Mouse (Mus musculus) lung, adult 18-20 months (tissue): ENCODE data around the gene Mllt1.

Experiments used
- DNase-seq, 2 experiments: peaks; one replicate each; pipeline ENCODE4 v3.0.0; 2022; ENCODE audit warnings: mixed read lengths in 2 of 2

The Mllt1 gene

GRCm38 (mm10) chr17:56877426-56877825 lies 57.8 kb downstream of the Mllt1 start:
- DNase-seq = peak; percentile 59 to 70

GRCm38 (mm10) chr17:56876981-56877380 lies 58.2 kb downstream of the Mllt1 start:
- DNase-seq = no peak

- no peak for DNase-seq
These were observed 58.8 kb downstream of the Mllt1 start for GRCm38 (mm10) chr17:56876465-56876864.

- no peak for DNase-seq
These were observed 60.1 kb downstream of the Mllt1 start, which contains the start of gene 1700061G19Rik for GRCm38 (mm10) chr17:56874936-56875651. 1700061G19Rik (plus strand) TSS chr17:56875477.

- DNase-seq = no peak
These were observed 61.0 kb downstream of the Mllt1 start, which contains the start of gene Acsbg2 for GRCm38 (mm10) chr17:56874237-56874636. Acsbg2 (minus strand) TSS chr17:56874447.

- DNase-seq = no peak
These were observed 62.7 kb downstream of the Mllt1 start for GRCm38 (mm10) chr17:56872512-56872911.

GRCm38 (mm10) chr17:56871767-56872166 lies 63.4 kb downstream of the Mllt1 start:
- DNase-seq = no peak

- no peak for DNase-seq
These were observed 64.8 kb downstream of the Mllt1 start for GRCm38 (mm10) chr17:56870287-56870953.

- no peak for DNase-seq
These were observed 65.7 kb downstream of the Mllt1 start for GRCm38 (mm10) chr17:56869481-56869977.

GRCm38 (mm10) chr17:56866071-56866470 lies 69.1 kb downstream of the Mllt1 start:
- DNase-seq = no peak

GRCm38 (mm10) chr17:56861197-56861596 lies 74.0 kb downstream of the Mllt1 start:
- DNase-seq = peak; percentile 20 to 27

- peak in 1 of 2 experiments; percentile 17 for DNase-seq
These were observed 76.3 kb downstream of the Mllt1 start for GRCm38 (mm10) chr17:56858922-56859321.

- peak; percentile 66 to 70 for DNase-seq
These were observed 77.0 kb downstream of the Mllt1 start for GRCm38 (mm10) chr17:56858216-56858615.

- no peak for DNase-seq
These were observed 79.8 kb downstream of the Mllt1 start for GRCm38 (mm10) chr17:56855421-56855820.

- no peak for DNase-seq
These were observed 84.0 kb downstream of the Mllt1 start for GRCm38 (mm10) chr17:56851167-56851566.

- no peak for DNase-seq
These were observed 85.5 kb downstream of the Mllt1 start for GRCm38 (mm10) chr17:56849710-56850109.

- DNase-seq = no peak
These were observed 86.4 kb downstream of the Mllt1 start for GRCm38 (mm10) chr17:56848785-56849184.

GRCm38 (mm10) chr17:56843678-56844077 lies 91.5 kb downstream of the Mllt1 start:
- no peak for DNase-seq
